8 mouse cellular contexts compared by ENCODE assay signal in genomic region chr9:120571593-120572385, GRCm38 (mm10). TPM values are rescaled to one million over a fixed set of nuclear protein-coding genes. Genes with fewer than 3 reads are reported as not detected.
A peak's percentile ranks its signal among the peaks of the same experiment; 100 is the strongest.
DNase-seq lines count a peak whose midpoint lies in the region; ATAC-seq and TF ChIP-seq lines count a peak whose summit lies in the region.

No protein-coding gene starts in this region.

- TF ChIP-seq POLR2A in myocyte (IDR thresholded peaks at IDR 0.05; ENCODE audit: insufficient read length, low read depth): no peak

- H3K79me2 ChIP-seq in myocyte (ENCODE audit: control insufficient read depth, insufficient read depth): peaks cover 23% of the 10 kb centered on the region

- no peak for DNase-seq in left cerebral cortex, adult 2 months (ENCODE audit: extremely low spot score in 1 of 2, low spot score in 2 of 2)
- no peak for DNase-seq in left cerebral cortex, postnatal 14 days (ENCODE audit: low spot score in 2 of 2)
- DNase-seq in retina, embryonic 14.5 days (ENCODE audit: low spot score): no peak
- DNase-seq in frontal cortex, adult 2 months (ENCODE audit: extremely low spot score in 1 of 2, low spot score in 1 of 2): no peak
- DNase-seq in spleen, postnatal 14 days (ENCODE audit: low spot score in 2 of 2): no peak

- intact Hi-C loops in left cerebral cortex, adult 2 months (cut with DNase I): loop anchor here (1.0 to 10.0 kb wide), 3 partner anchors 69 to 437 kb away; no protein-coding TSS in a partner anchor
- intact Hi-C loops in left cerebral cortex, postnatal 14 days (cut with DNase I): loop anchor here (5.0 kb wide), 1 partner anchor 69 kb away; no protein-coding TSS in a partner anchor

- peak overlapping the region; percentile 90 for H3K27ac ChIP-seq in left cerebral cortex, adult 2 months
- H3K27ac ChIP-seq in embryonic facial prominence, embryonic 12.5 days: peak overlapping the region; percentile 84

- ATAC-seq in embryonic facial prominence, embryonic 12.5 days (ENCODE audit: insufficient number of reproducible peaks, insufficient read depth, low FRiP score, low TSS enrichment): peak; percentile 62
- peak; percentile 5 for ATAC-seq in inflammation-experienced regulatory T-cells, adult 6 months

- no peaks in the 10 kb centered on the region for H3K9me3 ChIP-seq in embryonic facial prominence, embryonic 12.5 days

- H3K9ac ChIP-seq in embryonic facial prominence, embryonic 12.5 days: peak overlapping the region; percentile 97

- H3K36me3 ChIP-seq in embryonic facial prominence, embryonic 12.5 days: peaks cover 36% of the 10 kb centered on the region
- H3K36me3 ChIP-seq in myocyte (ENCODE audit: control insufficient read depth, insufficient read depth): peaks cover 35% of the 10 kb centered on the region

- H3ac ChIP-seq in myocyte (ENCODE audit: control insufficient read depth, insufficient read length): peak overlapping the region; percentile 71

- peak overlapping the region; percentile 72 for H3K4me3 ChIP-seq in left cerebral cortex, adult 2 months
- H3K4me3 ChIP-seq in embryonic facial prominence, embryonic 12.5 days: peak overlapping the region; percentile 94
- H3K4me3 ChIP-seq in myocyte: peak overlapping the region; percentile 86

- no peak for TF ChIP-seq CTCF in left cerebral cortex, adult 2 months (IDR thresholded peaks at IDR 0.05)

- WGBS in embryonic facial prominence, embryonic 12.5 days: 1% methylated on average over 53 of the region's 53 CpGs

- H3K4me1 ChIP-seq in embryonic facial prominence, embryonic 12.5 days: peaks cover 13% of the 10 kb centered on the region

- H3K4me2 ChIP-seq in embryonic facial prominence, embryonic 12.5 days (replicated peaks): peak overlapping the region; percentile 94
- peak overlapping the region; percentile 98 for H3K4me2 ChIP-seq in myocyte (ENCODE audit: low read depth)

- H3K27me3 ChIP-seq in embryonic facial prominence, embryonic 12.5 days: no peaks in the 10 kb centered on the region
- no peaks in the 10 kb centered on the region for H3K27me3 ChIP-seq in myocyte (ENCODE audit: control insufficient read depth, insufficient read depth, insufficient read length)

TF ChIP-seq in myocyte, 11 proteins besides CTCF, POLR2A, EP300 and RAD21:
- TF ChIP-seq USF1 (IDR thresholded peaks at IDR 0.05; ENCODE audit: low read depth): no peak
- TF ChIP-seq MYOD1 (IDR thresholded peaks at IDR 0.05; ENCODE audit: control insufficient read depth in 1 of 3, insufficient read length in 2 of 3, low read depth in 2 of 3): peak in 1 of 3 experiments; percentile 37
- TF ChIP-seq POLR2AphosphoS2 (IDR thresholded peaks at IDR 0.05; ENCODE audit: insufficient read length, low read depth): no peak

RNA-seq across cellular contexts. Expression of gene Rpl14, which starts 0.5 kb away (rescaled TPM):
- 100 to 1,000 TPM; 268 to 280 TPM for total RNA-seq in left cerebral cortex, adult 2 months (2021)
- total RNA-seq in left cerebral cortex, postnatal 14 days (2021): 100 to 1,000 TPM; 219 to 256 TPM
- polyA plus RNA-seq in embryonic facial prominence, embryonic 12.5 days (2016; fragmentation: Nextera tagmentation; extraction: Ambion mirVana): 774 and 808 TPM in 2 replicates
- 1,000 to 10,000 TPM; 1,512 to 2,767 (median 2,161) TPM for polyA plus RNA-seq in inflammation-experienced regulatory T-cells, adult 6 months (2017; shearing (Covaris generic))
- polyA plus RNA-seq in myocyte (2012; fragmentation: generic; extraction: Trizol): 1,509 TPM
- 303 and 382 TPM in 2 replicates for polyA plus RNA-seq in frontal cortex, adult 2 months (2012; rRNA removed)

RNA-seq across cellular contexts. Expression of gene Entpd3, which starts 32.2 kb away (rescaled TPM):
- total RNA-seq in left cerebral cortex, adult 2 months (2021): 1 to 10 TPM; 4.9 to 8.1 TPM
- total RNA-seq in left cerebral cortex, postnatal 14 days (2021): 1 to 10 TPM; 3.1 to 4.7 TPM
- polyA plus RNA-seq in embryonic facial prominence, embryonic 12.5 days (2016; fragmentation: Nextera tagmentation; extraction: Ambion mirVana): 1.7 and 2.4 TPM in 2 replicates
- polyA plus RNA-seq in inflammation-experienced regulatory T-cells, adult 6 months (2017; shearing (Covaris generic)): under 1 TPM in 1 of 3 experiments, not detected in 2; 0.16 TPM
- 1.1 TPM for polyA plus RNA-seq in myocyte (2012; fragmentation: generic; extraction: Trizol)
- 5.7 and 6.0 TPM in 2 replicates for polyA plus RNA-seq in frontal cortex, adult 2 months (2012; rRNA removed)
